Mouse (Mus musculus) megakaryocyte, embryonic 14.5 days (primary cell): ENCODE data around the gene Kdelc1. TPM values are rescaled to one million over a fixed set of nuclear protein-coding genes. Genes with fewer than 3 reads are reported as not detected.
A peak's percentile ranks its signal among the peaks of the same experiment; 100 is the strongest.

Experiments
- H3K27me3 ChIP-seq: replicated peaks from 2 replicates; pipeline ENCODE3; 2012; ENCODE audit warnings: inconsistent platforms
- H3K36me3 ChIP-seq: replicated peaks from 2 replicates; pipeline ENCODE3; 2012; ENCODE audit warnings: low read length, inconsistent platforms, mixed read lengths
- H3K4me1 ChIP-seq: 2 replicates; pipeline ENCODE4 v1.6.1; 2012; ENCODE audit warnings: inconsistent platforms
- H3K4me3 ChIP-seq: replicated peaks from 2 replicates; pipeline ENCODE3; 2012; ENCODE audit warnings: moderate library complexity, mild to moderate bottlenecking, inconsistent platforms
- H3K9me3 ChIP-seq: 2 replicates; pipeline ENCODE4 v1.6.1; 2012; ENCODE audit warnings: inconsistent platforms
- FLI1 ChIP-seq: IDR thresholded peaks from 2 replicates; pipeline ENCODE4 v1.6.1; 2012; ENCODE audit warnings: low read length, inconsistent platforms, mixed read lengths
- GATA1 ChIP-seq: IDR thresholded peaks from 3 replicates; pipeline ENCODE4 v1.6.1; 2012; ENCODE audit warnings: mixed read lengths, low read length, inconsistent platforms, borderline replicate concordance
- polyA plus RNA-seq: library from polyadenylated mRNA; stranded (reverse); fragments of >175 nt; gene quantifications from 2 replicates; pipeline ENCODE4 v1.2.3, GENCODE M21; 2012; ENCODE audit warnings: low replicate concordance; ENCODE audit not compliant: insufficient read depth

Gene Kdelc1
- 4.4 and 5.1 TPM in 2 replicates for polyA plus RNA-seq

DNA sequence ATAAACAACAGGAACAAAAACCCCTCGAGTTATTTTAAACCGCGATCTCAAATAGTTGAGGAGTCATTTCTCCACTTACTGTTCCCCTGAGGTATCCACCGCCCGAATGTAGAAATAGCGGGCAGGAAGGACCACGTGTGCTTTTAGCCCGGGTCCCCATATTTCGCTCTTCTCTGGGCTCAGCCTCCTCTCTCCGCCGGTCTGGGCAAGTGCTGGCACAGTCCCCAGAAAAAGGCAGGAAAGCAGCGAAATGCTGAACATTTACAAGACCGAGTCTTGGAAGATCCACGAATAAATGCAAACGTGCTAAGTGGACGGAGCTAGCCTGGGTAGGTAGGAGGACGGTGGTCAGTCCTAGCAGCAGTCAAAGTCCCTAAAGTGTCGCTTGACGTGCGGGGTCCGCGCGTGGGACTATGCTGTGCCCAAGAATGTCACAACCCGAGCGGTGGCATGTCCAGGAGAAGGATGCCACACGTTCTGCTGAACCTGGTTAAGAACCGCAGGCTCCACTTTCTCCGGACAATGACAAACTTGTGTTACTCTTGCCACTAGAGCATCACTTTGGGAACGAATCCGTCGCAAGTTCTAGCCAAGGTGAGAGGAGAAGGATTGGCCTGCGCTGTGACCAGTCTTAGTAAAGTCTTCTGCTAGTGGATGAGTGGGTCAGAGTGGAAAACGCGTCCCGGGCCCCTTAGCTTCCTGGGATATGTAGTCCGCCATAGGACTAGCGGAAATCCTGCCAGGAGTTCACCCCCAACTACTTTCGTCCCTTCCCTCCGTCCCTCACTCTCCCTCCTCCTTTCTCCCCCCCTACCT is at the start of gene Kdelc1, which contains the start of gene Bivm:
Gene Kdelc1, minus strand, starts transcription at position 570 of the 816 bp plus-strand sequence.
Gene Bivm, plus strand, starts transcription at position 719 of the 816 bp plus-strand sequence.
- H3K36me3 ChIP-seq = peaks cover 39% of the 10 kb centered on the region
- H3K4me3 ChIP-seq = peak within 1 kb of the TSS; percentile 100

GRCm38 (mm10) chr1:44167859-44168383 is 49.3 kb upstream of the Kdelc1 start:
- peaks cover 19% of the 10 kb centered on the region for H3K9me3 ChIP-seq
- H3K4me3 ChIP-seq = no peak overlapping the region
- H3K27me3 ChIP-seq = no peaks in the 10 kb centered on the region
- peaks cover 88% of the 10 kb centered on the region for H3K36me3 ChIP-seq
- peaks cover 4% of the 10 kb centered on the region; the same call in 1 of the 2 replicates for H3K4me1 ChIP-seq
- TF ChIP-seq GATA1 (no peak), FLI1 (no peak)

More for the DNA sequence above, at the start of gene Kdelc1, which contains the start of gene Bivm:
- Histone ChIP-seq H3K27me3 (no peaks in the 10 kb centered on the region), H3K4me1 (peaks cover 37% of the 10 kb centered on the region), H3K9me3 (no peaks in the 10 kb centered on the region)
- no peak for TF ChIP-seq FLI1
- TF ChIP-seq GATA1 = no peak

GRCm38 (mm10) chr1:44162389-44162788 is 43.8 kb upstream of the Kdelc1 start:
- no peaks in the 10 kb centered on the region for H3K4me1 ChIP-seq
- no peak for TF ChIP-seq GATA1
- TF ChIP-seq FLI1 = no peak
- peaks cover 93% of the 10 kb centered on the region for H3K36me3 ChIP-seq
- H3K4me3 ChIP-seq = no peak overlapping the region
- H3K27me3 ChIP-seq = no peaks in the 10 kb centered on the region
- H3K9me3 ChIP-seq = peaks cover 5% of the 10 kb centered on the region; the same call in 1 of the 2 replicates

DNA sequence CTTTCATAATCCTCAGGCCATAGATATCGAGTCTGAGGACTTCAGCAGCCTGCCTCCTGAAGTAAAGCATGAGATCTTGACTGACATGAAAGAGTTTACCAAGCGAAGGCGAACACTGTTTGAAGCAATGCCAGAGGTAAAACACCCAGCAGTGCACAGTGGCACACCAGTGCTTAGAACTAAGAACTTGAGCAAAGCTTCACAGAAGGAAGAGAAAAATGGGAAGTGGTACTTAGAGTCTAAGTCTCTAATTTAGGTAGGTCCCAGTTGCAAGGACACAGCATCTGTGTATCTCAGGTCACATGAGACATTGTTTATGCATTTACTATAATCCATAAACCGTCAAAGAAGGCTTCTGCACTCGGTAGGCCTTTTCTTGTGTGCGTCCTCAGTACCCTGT is 43.2 kb upstream of the Kdelc1 start:
- no peaks in the 10 kb centered on the region for H3K4me1 ChIP-seq
- peaks cover 88% of the 10 kb centered on the region for H3K36me3 ChIP-seq
- no peak overlapping the region for H3K4me3 ChIP-seq
- TF ChIP-seq GATA1 (no peak), FLI1 (no peak)
- H3K27me3 ChIP-seq = no peaks in the 10 kb centered on the region
- no peaks in the 10 kb centered on the region for H3K9me3 ChIP-seq

GRCm38 (mm10) chr1:44158317-44158716 is 39.7 kb upstream of the Kdelc1 start:
- peaks cover 64% of the 10 kb centered on the region for H3K36me3 ChIP-seq
- no peaks in the 10 kb centered on the region for H3K27me3 ChIP-seq
- no peak overlapping the region for H3K4me3 ChIP-seq
- H3K4me1 ChIP-seq = peaks cover 3% of the 10 kb centered on the region; the same call in 1 of the 2 replicates
- TF ChIP-seq GATA1 = no peak
- TF ChIP-seq FLI1 = no peak
- H3K9me3 ChIP-seq = no peaks in the 10 kb centered on the region

DNA sequence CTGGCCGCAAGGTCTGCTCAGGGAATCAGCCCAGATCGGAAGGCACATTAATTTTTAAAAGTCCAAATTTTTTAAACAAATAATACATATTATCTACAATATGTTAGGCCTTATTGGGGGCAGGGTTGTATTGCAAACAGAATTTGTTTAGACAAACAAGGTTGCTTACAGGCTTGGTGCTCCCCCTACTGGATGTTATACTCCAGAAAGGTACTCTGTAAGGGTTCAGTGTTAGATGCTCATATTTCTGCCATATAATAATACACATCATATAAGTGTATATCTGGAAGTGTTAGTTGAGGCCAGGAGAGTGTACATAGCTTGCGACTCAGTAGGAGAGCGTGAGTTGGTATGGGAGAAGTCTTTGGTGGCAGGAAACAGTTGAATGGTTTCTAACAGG is 36.7 kb upstream of the Kdelc1 start:
- no peak for TF ChIP-seq GATA1
- no peak for TF ChIP-seq FLI1
- Histone ChIP-seq H3K4me3 (no peak overlapping the region), H3K36me3 (peaks cover 34% of the 10 kb centered on the region), H3K9me3 (no peaks in the 10 kb centered on the region), H3K27me3 (no peaks in the 10 kb centered on the region), H3K4me1 (peaks cover 3% of the 10 kb centered on the region; the same call in 1 of the 2 replicates)

DNA sequence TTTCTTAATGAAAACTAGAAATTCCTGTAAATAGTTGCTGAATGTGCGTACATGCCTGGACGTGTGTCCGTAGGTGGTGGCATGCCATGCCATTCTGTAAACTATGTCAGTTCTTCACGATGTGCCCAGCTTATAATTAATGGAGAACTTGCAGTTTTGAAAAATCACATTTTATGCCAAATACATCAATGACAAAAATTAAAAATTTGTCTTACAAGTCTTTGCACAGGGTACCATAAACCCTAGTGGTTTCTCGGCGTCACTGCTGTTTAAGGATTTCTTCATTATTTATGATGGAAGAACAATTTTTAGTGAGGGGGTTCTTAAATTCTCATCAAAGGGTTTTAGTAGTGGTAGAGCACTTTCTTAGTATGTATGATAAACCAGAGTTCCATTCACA is 30.1 kb upstream of the Kdelc1 start:
- Histone ChIP-seq H3K4me3 (peak overlapping the region; percentile 96), H3K9me3 (no peaks in the 10 kb centered on the region), H3K4me1 (peaks cover 6% of the 10 kb centered on the region), H3K27me3 (no peaks in the 10 kb centered on the region), H3K36me3 (peaks cover 8% of the 10 kb centered on the region)
- TF ChIP-seq GATA1 = no peak
- no peak for TF ChIP-seq FLI1

DNA sequence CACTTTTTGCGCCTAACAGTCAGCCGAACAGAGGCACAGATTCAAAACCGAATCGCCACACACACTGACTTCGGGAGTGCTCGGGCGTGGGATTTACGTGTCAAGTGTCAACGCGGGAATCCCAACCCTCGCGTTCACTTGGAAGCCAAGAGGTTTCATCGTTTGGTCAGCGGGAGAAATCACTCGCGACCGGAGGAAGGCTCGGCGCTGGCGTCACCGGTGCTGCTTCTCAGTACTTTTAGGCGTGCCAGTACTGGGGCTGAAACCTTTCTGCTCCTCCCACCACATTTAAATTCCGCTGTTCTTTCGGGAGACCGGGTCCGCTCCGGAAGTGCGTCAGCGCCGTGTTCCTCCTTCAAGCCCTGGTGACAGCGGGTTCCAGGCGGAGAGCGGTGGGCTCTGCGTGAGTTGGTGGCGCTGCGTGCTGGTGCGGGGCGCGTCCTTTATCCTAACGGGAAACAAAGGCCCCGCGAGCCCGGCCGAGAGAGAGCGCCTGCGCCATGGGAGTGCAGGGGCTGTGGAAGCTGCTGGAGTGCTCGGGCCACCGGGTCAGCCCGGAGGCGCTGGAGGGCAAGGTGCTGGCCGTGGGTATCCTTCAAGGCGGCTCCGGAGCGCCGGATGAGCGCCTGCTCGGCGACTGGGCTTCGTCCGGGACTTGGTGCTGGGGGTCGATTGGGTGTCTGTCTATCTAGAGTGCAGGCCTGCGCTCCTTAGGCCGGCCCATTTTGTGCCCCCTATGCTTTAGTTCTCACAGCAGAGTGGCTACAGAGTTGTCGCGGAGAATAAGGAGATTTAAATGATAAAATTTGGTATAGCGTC is 29.2 kb upstream of the Kdelc1 start, which contains the start of gene Ercc5:
Gene Ercc5, plus strand, starts transcription at position 182 of the 819 bp plus-strand sequence.
- peak; percentile 74; the same call in 1 of the 2 replicates for TF ChIP-seq FLI1
- TF ChIP-seq GATA1 = no peak
- peaks cover 17% of the 10 kb centered on the region for H3K36me3 ChIP-seq

GRCm38 (mm10) chr1:44142747-44143146 is 24.1 kb upstream of the Kdelc1 start:
- H3K4me1 ChIP-seq = peaks cover 6% of the 10 kb centered on the region
- H3K36me3 ChIP-seq = peaks cover 62% of the 10 kb centered on the region
- H3K27me3 ChIP-seq = no peaks in the 10 kb centered on the region
- no peaks in the 10 kb centered on the region for H3K9me3 ChIP-seq
- TF ChIP-seq FLI1 (no peak), GATA1 (no peak)
- H3K4me3 ChIP-seq = no peak overlapping the region

More for the DNA sequence above, 29.2 kb upstream of the Kdelc1 start, which contains the start of gene Ercc5:
- Histone ChIP-seq H3K4me1 (peaks cover 6% of the 10 kb centered on the region), H3K9me3 (no peaks in the 10 kb centered on the region), H3K4me3 (peak within 1 kb of the TSS; percentile 96), H3K27me3 (no peaks in the 10 kb centered on the region)
